ENCODE assay signal across 11 mouse cellular contexts in the genomic region with DNA sequence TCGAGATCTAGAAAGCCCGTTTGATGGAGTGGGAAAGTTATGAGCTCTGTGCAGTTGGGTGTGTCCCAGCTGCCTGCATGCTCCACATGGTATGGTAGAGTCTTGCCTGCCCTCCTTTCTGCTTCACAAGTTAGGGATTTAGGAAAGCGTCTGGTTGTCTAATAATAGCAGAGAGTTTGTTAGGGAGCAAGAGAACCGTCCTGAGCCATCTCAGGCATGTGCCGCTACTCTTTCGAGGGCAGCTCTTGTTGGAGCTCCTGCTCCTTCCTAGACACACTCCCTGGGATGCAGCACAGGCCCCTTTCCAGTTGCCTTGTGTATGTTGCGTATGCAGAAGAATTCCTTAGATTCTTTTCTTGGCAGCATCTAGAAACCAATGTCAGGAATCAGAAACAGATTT.
DNase-seq lines count a peak whose midpoint lies in the region; ATAC-seq lines count a peak whose summit lies in the region.
"Had no signal": no experiment of that assay in that cellular context is flagged by ENCODE, and none has a peak within 500 bp of the region (broad histone marks: within the 10 kb centered on the region; RNA-seq: fewer than 3 reads in every experiment).

No protein-coding gene starts in this region.

- no peaks in the 10 kb centered on the region for H3K9me3 ChIP-seq in heart, embryonic 12.5 days (replicated peaks)
- H3K9me3 ChIP-seq in limb, embryonic 12.5 days: no peaks in the 10 kb centered on the region
- H3K9me3 ChIP-seq in limb, embryonic 10.5 days (replicated peaks): no peaks in the 10 kb centered on the region
- H3K9me3 ChIP-seq in embryonic facial prominence, embryonic 14.5 days (ENCODE audit: control insufficient read depth, low read length): no peaks in the 10 kb centered on the region
- no peaks in the 10 kb centered on the region for H3K9me3 ChIP-seq in stomach, embryonic 15.5 days
- H3K9me3 ChIP-seq: liver, embryonic 12.5 days had no signal

- H3K9ac ChIP-seq in heart, embryonic 12.5 days: peak overlapping the region; percentile 6; the same call in 1 of the 2 replicates
- no peak overlapping the region for H3K9ac ChIP-seq in limb, embryonic 12.5 days (replicated peaks)
- H3K9ac ChIP-seq in embryonic facial prominence, embryonic 14.5 days (ENCODE audit: low read depth, low read length): no peak overlapping the region
- H3K9ac ChIP-seq in stomach, embryonic 15.5 days: no peak overlapping the region
- H3K9ac ChIP-seq: liver, embryonic 12.5 days had no signal

- DNase-seq in heart, postnatal 4 days: no peak
- no peak for DNase-seq in limb, embryonic 10.5 days (ENCODE audit: low spot score)
- peak; percentile 88 for DNase-seq in embryonic facial prominence, embryonic 14.5 days (ENCODE audit: low spot score)
- DNase-seq in cerebellum, postnatal 36 days: no peak
- no peak for DNase-seq in testis, postnatal 14 days (ENCODE audit: low spot score)
- DNase-seq: cerebellum, postnatal 10 days had no signal

- peak overlapping the region; percentile 79 for H3K27ac ChIP-seq in heart, embryonic 12.5 days (ENCODE audit: poor library complexity, severe bottlenecking)
- H3K27ac ChIP-seq in limb, embryonic 12.5 days: peak overlapping the region; percentile 66
- no peak overlapping the region for H3K27ac ChIP-seq in limb, embryonic 10.5 days
- peak overlapping the region; percentile 82 for H3K27ac ChIP-seq in embryonic facial prominence, embryonic 14.5 days (replicated peaks; ENCODE audit: low read depth, low read length)
- peak overlapping the region; percentile 80 for H3K27ac ChIP-seq in stomach, embryonic 15.5 days
- H3K27ac ChIP-seq: liver, embryonic 12.5 days had no signal

- no peak for ATAC-seq in heart, embryonic 12.5 days (ENCODE audit: insufficient number of reproducible peaks, low FRiP score)
- no peak for ATAC-seq in limb, embryonic 12.5 days (ENCODE audit: insufficient number of reproducible peaks, insufficient read depth, low FRiP score, low TSS enrichment, low read depth)
- ATAC-seq in embryonic facial prominence, embryonic 14.5 days (ENCODE audit: low read depth): peak; percentile 75
- peak; percentile 33; the same call in 1 of the 2 replicates for ATAC-seq in stomach, embryonic 15.5 days (ENCODE audit: insufficient read depth, low FRiP score, low read depth)
- ATAC-seq: CD4-positive, CD25-positive, alpha-beta regulatory T cell, adult 4 months; liver, embryonic 12.5 days had no signal

- peak overlapping the region; percentile 24; the same call in 1 of the 2 replicates for H3K4me2 ChIP-seq in heart, embryonic 12.5 days
- H3K4me2 ChIP-seq in limb, embryonic 12.5 days: no peak overlapping the region
- H3K4me2 ChIP-seq in embryonic facial prominence, embryonic 14.5 days (ENCODE audit: low read depth, low read length): peak overlapping the region; percentile 36
- H3K4me2 ChIP-seq in stomach, embryonic 15.5 days: peak overlapping the region; percentile 15; the same call in 1 of the 2 replicates
- H3K4me2 ChIP-seq: liver, embryonic 12.5 days had no signal

- peaks cover 53% of the 10 kb centered on the region for H3K4me1 ChIP-seq in heart, embryonic 12.5 days (replicated peaks)
- peaks cover 24% of the 10 kb centered on the region for H3K4me1 ChIP-seq in limb, embryonic 12.5 days (replicated peaks)
- peaks cover 7% of the 10 kb centered on the region for H3K4me1 ChIP-seq in limb, embryonic 10.5 days
- peaks cover 45% of the 10 kb centered on the region for H3K4me1 ChIP-seq in embryonic facial prominence, embryonic 14.5 days (ENCODE audit: control insufficient read depth, insufficient read depth, low read length)
- 0 out of 2 replicates have a peak, but pooled peaks cover 5% of the 10 kb centered on the region for H3K4me1 ChIP-seq in stomach, embryonic 15.5 days

- H3K27me3 ChIP-seq in heart, embryonic 12.5 days (replicated peaks): no peaks in the 10 kb centered on the region
- no peaks in the 10 kb centered on the region for H3K27me3 ChIP-seq in limb, embryonic 12.5 days
- no peaks in the 10 kb centered on the region for H3K27me3 ChIP-seq in limb, embryonic 10.5 days (ENCODE audit: low read depth, poor library complexity, severe bottlenecking)
- H3K27me3 ChIP-seq in embryonic facial prominence, embryonic 14.5 days (replicated peaks; ENCODE audit: control insufficient read depth, insufficient read depth, low read length): no peaks in the 10 kb centered on the region
- no peaks in the 10 kb centered on the region for H3K27me3 ChIP-seq in stomach, embryonic 15.5 days (replicated peaks)

- H3K4me3 ChIP-seq in heart, embryonic 12.5 days: no peak overlapping the region
- no peak overlapping the region for H3K4me3 ChIP-seq in limb, embryonic 12.5 days (replicated peaks)
- H3K4me3 ChIP-seq in limb, embryonic 10.5 days: no peak overlapping the region
- no peak overlapping the region for H3K4me3 ChIP-seq in embryonic facial prominence, embryonic 14.5 days (ENCODE audit: low read depth, low read length)
- no peak overlapping the region for H3K4me3 ChIP-seq in stomach, embryonic 15.5 days (replicated peaks)
- H3K4me3 ChIP-seq: liver, embryonic 12.5 days had no signal

- no peaks in the 10 kb centered on the region for H3K36me3 ChIP-seq in heart, embryonic 12.5 days
- no peaks in the 10 kb centered on the region for H3K36me3 ChIP-seq in limb, embryonic 12.5 days
- no peaks in the 10 kb centered on the region for H3K36me3 ChIP-seq in limb, embryonic 10.5 days
- H3K36me3 ChIP-seq in embryonic facial prominence, embryonic 14.5 days (ENCODE audit: control insufficient read depth, insufficient read depth, low read length): no peaks in the 10 kb centered on the region
- H3K36me3 ChIP-seq in stomach, embryonic 15.5 days: no peaks in the 10 kb centered on the region
- H3K36me3 ChIP-seq: liver, embryonic 12.5 days had no signal

- 17% methylated on average over 7 of the region's 7 CpGs for WGBS in heart, embryonic 12.5 days
- WGBS in limb, embryonic 12.5 days: 56% methylated on average over 7 of the region's 7 CpGs
- 74% methylated on average over 7 of the region's 7 CpGs for WGBS in limb, embryonic 10.5 days
- WGBS in embryonic facial prominence, embryonic 14.5 days: 19% methylated on average over 7 of the region's 7 CpGs
- 26% methylated on average over 7 of the region's 7 CpGs for WGBS in stomach, embryonic 15.5 days

Comparison
In these comparisons a context has a peak if more than half of its experiments do, and no peak if none do; other contexts are left out.
1. ATAC-seq: peak in embryonic facial prominence, embryonic 14.5 days (single experiment) and stomach, embryonic 15.5 days (single experiment); none in heart, embryonic 12.5 days (single experiment) and limb, embryonic 12.5 days (single experiment).